Mouse (Mus musculus): Measurements from ENCODE around the gene Actg1. TPM values are rescaled to one million over a fixed set of nuclear protein-coding genes. Genes with fewer than 3 reads are reported as not detected.

The Actg1 gene
- polyA plus RNA-seq (2012; rRNA removed; ENCODE audit: low replicate concordance): 880 and 1,219 TPM in 2 replicates

DNA sequence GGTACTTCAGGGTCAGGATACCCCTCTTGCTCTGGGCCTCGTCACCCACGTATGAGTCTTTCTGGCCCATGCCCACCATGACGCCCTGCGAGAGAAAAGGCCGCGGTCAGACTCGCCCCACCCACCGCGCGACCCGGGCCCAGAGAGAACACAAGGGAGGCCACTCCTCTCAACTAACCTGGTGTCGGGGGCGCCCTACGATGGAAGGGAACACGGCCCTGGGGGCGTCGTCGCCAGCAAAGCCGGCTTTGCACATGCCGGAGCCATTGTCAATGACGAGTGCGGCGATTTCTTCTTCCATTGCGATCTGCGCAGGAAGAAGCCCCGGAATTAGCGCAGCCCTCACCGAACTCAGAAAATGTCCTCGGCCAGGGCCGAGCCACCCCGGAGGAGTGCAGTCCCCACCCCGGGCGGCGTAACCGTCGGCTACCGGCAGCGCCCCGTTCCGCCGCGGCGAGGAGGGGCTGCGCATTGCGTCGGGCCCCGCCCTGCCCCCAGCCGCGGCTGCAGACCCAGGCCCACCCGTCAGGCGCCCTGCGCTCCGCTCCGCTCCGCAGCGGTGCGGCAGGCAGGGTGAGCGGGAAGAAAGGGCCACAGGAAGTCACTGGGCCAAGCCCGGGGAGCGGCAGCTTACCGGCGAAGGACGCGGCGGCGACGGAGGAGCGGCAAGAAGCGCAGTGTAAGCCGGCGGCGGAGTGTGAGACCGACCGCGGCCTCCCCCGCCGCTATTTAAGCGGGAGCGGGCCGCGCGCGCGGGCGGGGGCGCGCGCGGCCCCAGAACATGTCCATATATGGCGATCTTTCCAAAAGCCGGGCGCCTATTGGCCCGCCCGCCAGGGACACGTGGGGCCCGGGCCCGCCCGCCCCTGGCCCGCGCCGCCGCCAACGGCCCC, at the start of gene Actg1:
Actg1 (minus strand) TSS at position 752 of the 893 bp plus-strand sequence.

DNA sequence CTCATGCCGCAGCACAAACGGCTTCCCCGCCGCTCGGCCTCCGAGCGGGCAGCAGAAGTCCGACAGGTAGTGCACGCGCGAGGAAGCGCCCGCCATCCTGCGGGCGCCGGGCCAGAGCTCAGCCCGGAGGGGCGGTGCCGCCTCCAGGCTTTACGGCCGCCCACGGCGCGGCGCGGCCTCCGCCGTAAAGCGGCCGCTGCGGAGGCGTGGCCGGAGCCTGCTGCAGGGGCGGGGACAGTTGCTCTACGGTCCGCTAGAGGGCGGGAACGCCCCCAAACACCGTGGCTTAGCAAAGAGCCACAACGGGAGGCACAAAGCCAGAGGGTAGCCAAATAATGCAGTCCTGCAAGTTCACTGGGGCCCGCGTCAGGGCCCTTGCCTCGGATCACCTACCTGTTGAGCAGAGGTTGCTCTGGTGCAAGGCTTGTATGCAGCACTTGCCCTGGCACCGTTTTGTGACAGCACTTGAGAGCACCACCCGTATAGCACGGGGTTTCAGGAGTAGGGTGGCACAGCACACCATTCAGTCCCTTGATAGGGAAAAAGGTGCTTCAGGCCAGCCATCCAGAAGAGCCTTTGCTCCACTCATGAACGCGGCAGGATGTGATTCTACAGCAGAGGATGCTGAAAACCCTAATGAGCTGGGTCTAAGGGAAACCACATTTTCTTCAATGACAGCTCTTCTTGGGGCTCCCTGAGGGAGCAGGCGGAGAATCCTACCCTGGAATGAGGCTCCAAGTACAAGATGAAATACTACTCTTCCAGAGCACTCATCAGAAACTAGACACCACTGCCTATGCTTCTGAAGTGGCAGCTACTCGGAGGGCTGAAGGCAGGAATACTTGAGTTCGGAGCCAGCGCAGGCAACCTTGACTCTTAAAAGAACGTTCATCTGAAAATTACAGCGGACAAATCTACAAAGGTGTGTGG, 30.5 kb upstream of the Actg1 start, which contains the start of gene Faap100:
Faap100 (minus strand) TSS at position 154 of the 930 bp plus-strand sequence.

DNA sequence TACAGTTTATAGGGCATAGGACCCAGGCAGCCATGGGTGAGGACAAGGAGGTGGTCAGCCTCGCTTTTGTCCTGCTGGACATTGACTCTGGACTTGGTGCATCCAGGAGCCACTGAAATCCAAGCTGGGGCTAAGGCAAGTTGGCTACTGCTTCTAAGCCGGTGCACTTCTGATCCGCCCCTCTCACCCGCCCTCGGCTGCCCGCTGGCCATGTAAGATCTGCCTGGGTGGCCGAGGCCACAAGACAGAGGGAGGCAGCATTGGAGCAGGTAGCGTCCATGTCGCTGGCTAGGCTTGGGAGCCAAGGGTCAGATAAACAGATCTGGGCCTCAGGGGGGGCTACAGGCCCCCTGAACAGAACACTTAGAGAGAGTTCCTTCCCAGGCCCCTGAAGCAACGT, 13.0 kb upstream of the Actg1 start, which contains the start of gene Fscn2:
Fscn2 (plus strand) TSS at position 240 of the 400 bp plus-strand sequence.

Other genes with a start within 250 kb of the Actg1 start
- gene Tepsin, start 249.8 kb downstream of the Actg1 start, polyA plus RNA-seq (2012; rRNA removed; ENCODE audit: low replicate concordance): 43.0 and 47.8 TPM in 2 replicates
- gene Ndufaf8, start 249.6 kb downstream of the Actg1 start, polyA plus RNA-seq (2012; rRNA removed; ENCODE audit: low replicate concordance): 37.7 and 69.0 TPM in 2 replicates
- 225 and 262 TPM in 2 replicates for gene Slc38a10, start 197.2 kb downstream of the Actg1 start, polyA plus RNA-seq (2012; rRNA removed; ENCODE audit: low replicate concordance)
- gene Bahcc1, start 115.6 kb downstream of the Actg1 start, polyA plus RNA-seq (2012; rRNA removed; ENCODE audit: low replicate concordance): 8.7 and 13.2 TPM in 2 replicates
- gene Fscn2, start 13.0 kb upstream of the Actg1 start, polyA plus RNA-seq (2012; rRNA removed; ENCODE audit: low replicate concordance): 0.07 and 0.10 TPM in 2 replicates
- 47.6 and 79.8 TPM in 2 replicates for gene Faap100, start 30.2 kb upstream of the Actg1 start, polyA plus RNA-seq (2012; rRNA removed; ENCODE audit: low replicate concordance)
- gene Nploc4, start 89.2 kb upstream of the Actg1 start, polyA plus RNA-seq (2012; rRNA removed; ENCODE audit: low replicate concordance): 67.9 and 103 TPM in 2 replicates
- 3.3 and 5.9 TPM in 2 replicates for gene Tspan10, start 94.1 kb upstream of the Actg1 start, polyA plus RNA-seq (2012; rRNA removed; ENCODE audit: low replicate concordance)
- 0.43 and 2.0 TPM in 2 replicates for gene Pde6g, start 105.0 kb upstream of the Actg1 start, polyA plus RNA-seq (2012; rRNA removed; ENCODE audit: low replicate concordance)
- 37.1 and 39.9 TPM in 2 replicates for gene Oxld1, start 109.5 kb upstream of the Actg1 start, polyA plus RNA-seq (2012; rRNA removed; ENCODE audit: low replicate concordance)
- 12.1 and 23.9 TPM in 2 replicates for gene Ccdc137, start 109.6 kb upstream of the Actg1 start, polyA plus RNA-seq (2012; rRNA removed; ENCODE audit: low replicate concordance)
- 23.2 and 25.3 TPM in 2 replicates for gene Arl16, start 119.1 kb upstream of the Actg1 start, polyA plus RNA-seq (2012; rRNA removed; ENCODE audit: low replicate concordance)
- gene Mrpl12, start 136.1 kb upstream of the Actg1 start, polyA plus RNA-seq (2012; rRNA removed; ENCODE audit: low replicate concordance): 84.8 and 162 TPM in 2 replicates
- 769 and 1,138 TPM in 2 replicates for gene Slc25a10, start 143.3 kb upstream of the Actg1 start, polyA plus RNA-seq (2012; rRNA removed; ENCODE audit: low replicate concordance)
- 0.96 and 2.7 TPM in 2 replicates for gene Gcgr, start 182.2 kb upstream of the Actg1 start, polyA plus RNA-seq (2012; rRNA removed; ENCODE audit: low replicate concordance)
- gene Mcrip1, start 201.2 kb upstream of the Actg1 start, polyA plus RNA-seq (2012; rRNA removed; ENCODE audit: low replicate concordance): 142 and 150 TPM in 2 replicates
- 143 TPM in 1 of 2 replicates, not detected in the other for gene Ppp1r27, start 202.6 kb upstream of the Actg1 start, polyA plus RNA-seq (2012; rRNA removed; ENCODE audit: low replicate concordance)
- gene P4hb, start 224.7 kb upstream of the Actg1 start, polyA plus RNA-seq (2012; rRNA removed; ENCODE audit: low replicate concordance): 141 and 220 TPM in 2 replicates
- gene Arhgdia, start 233.1 kb upstream of the Actg1 start, polyA plus RNA-seq (2012; rRNA removed; ENCODE audit: low replicate concordance): 741 and 971 TPM in 2 replicates
- gene Alyref, start 249.8 kb upstream of the Actg1 start, polyA plus RNA-seq (2012; rRNA removed; ENCODE audit: low replicate concordance): 11.0 and 20.7 TPM in 2 replicates
- 122 and 159 TPM in 2 replicates for gene Anapc11, start 249.9 kb upstream of the Actg1 start, polyA plus RNA-seq (2012; rRNA removed; ENCODE audit: low replicate concordance)

Measured in mammary gland, adult 2 months (tissue).